Mouse (Mus musculus) forebrain, postnatal 0 days (tissue): ENCODE results near the gene Sstr2. TPM values are rescaled to one million over a fixed set of nuclear protein-coding genes. Genes with fewer than 3 reads are reported as not detected.

ENCODE experiments used
- ATAC-seq: fragments of 200-750 bp; cut with Nextera tagmentation; 2 replicates; pipeline ENCODE4 v1.8.0; 2017; ENCODE audit warnings: mild to moderate bottlenecking, moderate library complexity
- DNase-seq: peaks from one replicate; pipeline ENCODE4 v3.0.0-alpha.2; 2015
- H3K27ac ChIP-seq: fragments of 300-500 bp; sonication (generic); 2 replicates; pipeline ENCODE4 v1.5.1; 2014; ENCODE audit warnings: low read depth, mild to moderate bottlenecking, antibody characterized with exemption, low read length, moderate library complexity, mixed read lengths
- H3K27me3 ChIP-seq: fragments of 300-500 bp; sonication (generic); 2 replicates; pipeline ENCODE4 v1.6.1; 2014; ENCODE audit warnings: mild to moderate bottlenecking, low read length, mixed read lengths; ENCODE audit not compliant: insufficient read depth
- H3K36me3 ChIP-seq: fragments of 300-500 bp; sonication (generic); 2 replicates; pipeline ENCODE4 v1.6.1; 2014; ENCODE audit warnings: mild to moderate bottlenecking, moderate library complexity; ENCODE audit not compliant: insufficient read depth
- H3K4me1 ChIP-seq: fragments of 300-500 bp; sonication (generic); 2 replicates; pipeline ENCODE4 v1.6.1; 2014; ENCODE audit warnings: antibody characterized with exemption; ENCODE audit not compliant: insufficient read depth
- H3K4me2 ChIP-seq: fragments of 300-500 bp; sonication (generic); 2 replicates; pipeline ENCODE4 v1.6.1; 2014; ENCODE audit warnings: low read depth, mild to moderate bottlenecking, moderate library complexity
- H3K4me3 ChIP-seq: fragments of 300-500 bp; sonication (generic); 2 replicates; pipeline ENCODE4 v1.5.1; 2014; ENCODE audit warnings: low read depth, low read length, mixed read lengths
- H3K9ac ChIP-seq: fragments of 300-500 bp; sonication (generic); 2 replicates; pipeline ENCODE4 v1.6.1; 2014; ENCODE audit warnings: mild to moderate bottlenecking
- H3K9me3 ChIP-seq: fragments of 300-500 bp; sonication (generic); 2 replicates; pipeline ENCODE4 v1.6.1; 2016; ENCODE audit warnings: low read length
- CTCF ChIP-seq: sonication (generic); IDR thresholded peaks from 2 replicates; pipeline ENCODE4 v1.5.1; 2016; ENCODE audit warnings: antibody characterized with exemption, control low read depth, low read depth
- WGBS: fragments of 180-500 bp; shearing (Covaris S2); extraction: QIAGEN DNeasy Blood & Tissue Kit; methylation state at CpG from one replicate; pipeline ENCODE4 v1.1.7; 2014; 5-methylcytosine and 5-hydroxymethylcytosine counted together
- polyA plus RNA-seq: library from polyadenylated mRNA; unstranded; fragments of >200 nt; fragmentation: Nextera tagmentation; extraction: Ambion mirVana; gene quantifications from 2 replicates; pipeline ENCODE4 v1.2.1, GENCODE M21; 2015
- total RNA-seq: library from RNA; depleted of rRNA; stranded (reverse); fragments of >200 nt; gene quantifications from 2 replicates; pipeline ENCODE4 v1.2.3, GENCODE M21; 2014; rRNA removed

Sstr2 gene
- total and polyA plus RNA-seq, 2 experiments from 2014 or later: 27.1 to 32.2 TPM

- WGBS: 84% methylated on average over 5 of the region's 5 CpGs
- Histone ChIP-seq H3K4me3 (no peak overlapping the region), H3K27me3 (no peaks in the 10 kb centered on the region), H3K4me2 (no peak overlapping the region), H3K9me3 (no peaks in the 10 kb centered on the region), H3K9ac (no peak overlapping the region), H3K4me1 (no peaks in the 10 kb centered on the region), H3K36me3 (peaks cover 11% of the 10 kb centered on the region), H3K27ac (no peak overlapping the region)
- no peak for TF ChIP-seq CTCF
- ATAC-seq (no peak), DNase-seq (no peak)
Measured at GRCm38 (mm10) chr11:113674595-113674994, 55.5 kb downstream of the Sstr2 start.

Other genes starting within 250 kb of the Sstr2 start
- 37.2 and 48.8 TPM in 2 replicates for gene Cog1, start 29.8 kb downstream of the Sstr2 start, total RNA-seq
- 25.3 and 28.6 TPM in 2 replicates for gene Cog1, start 29.8 kb downstream of the Sstr2 start, polyA plus RNA-seq
- gene Slc39a11, start 30.7 kb downstream of the Sstr2 start, total RNA-seq: 36.9 and 48.2 TPM in 2 replicates
- 33.1 and 39.1 TPM in 2 replicates for gene Slc39a11, start 30.7 kb downstream of the Sstr2 start, polyA plus RNA-seq
- gene Fam104a, start 64.8 kb downstream of the Sstr2 start, total RNA-seq: 37.6 and 38.7 TPM in 2 replicates
- 54.7 and 58.9 TPM in 2 replicates for gene Fam104a, start 64.8 kb downstream of the Sstr2 start, polyA plus RNA-seq
- 34.2 and 36.7 TPM in 2 replicates for gene D11Wsu47e, start 65.1 kb downstream of the Sstr2 start, total RNA-seq
- 23.4 and 25.7 TPM in 2 replicates for gene D11Wsu47e, start 65.1 kb downstream of the Sstr2 start, polyA plus RNA-seq
- not detected in 2 replicates for gene Cpsf4l, start 90.7 kb downstream of the Sstr2 start, total RNA-seq
- 0.10 and 0.30 TPM in 2 replicates for gene Cpsf4l, start 90.7 kb downstream of the Sstr2 start, polyA plus RNA-seq
- gene Cdc42ep4, start 132.5 kb downstream of the Sstr2 start, total RNA-seq: 86.6 and 102 TPM in 2 replicates
- gene Cdc42ep4, start 132.5 kb downstream of the Sstr2 start, polyA plus RNA-seq: 75.4 and 81.0 TPM in 2 replicates